24 mouse cellular contexts compared by ENCODE assay signal in genomic region chr15:96960343-96960742, GRCm38 (mm10).
A peak's percentile ranks its signal among the peaks of the same experiment; 100 is the strongest.
DNase-seq lines count a peak whose midpoint lies in the region; ATAC-seq lines count a peak whose summit lies in the region.
"Had no signal": no experiment of that assay in that cellular context is flagged by ENCODE, and none has a peak within 500 bp of the region (broad histone marks: within the 10 kb centered on the region; RNA-seq: fewer than 3 reads in every experiment).

No protein-coding gene starts in this region.

- ATAC-seq in heart, embryonic 15.5 days (replicated peaks; ENCODE audit: insufficient number of reproducible peaks, insufficient read depth, low FRiP score, low read depth): no peak
- no peak for ATAC-seq in megakaryocyte, adult 5-6 weeks (ENCODE audit: poor library complexity, severe bottlenecking)
- ATAC-seq: activated CD4-positive, CD25-positive, alpha-beta regulatory T cell, adult 4 months; CD4-positive, CD25-positive, alpha-beta regulatory T cell, adult 4 months; forebrain, embryonic 13.5 days; forebrain, embryonic 16.5 days; intestine, postnatal 0 days had no signal

- no peaks in the 10 kb centered on the region for H3K27me3 ChIP-seq in heart, embryonic 15.5 days
- H3K27me3 ChIP-seq in heart, embryonic 10.5 days (ENCODE audit: insufficient read depth, poor library complexity, severe bottlenecking): no peaks in the 10 kb centered on the region
- no peaks in the 10 kb centered on the region for H3K27me3 ChIP-seq in megakaryocyte, embryonic 14.5 days (replicated peaks)
- H3K27me3 ChIP-seq: embryonic facial prominence, embryonic 13.5 days; forebrain, embryonic 13.5 days; hindbrain, embryonic 12.5 days; hindbrain, embryonic 15.5 days had no signal

- no peaks in the 10 kb centered on the region for H3K36me3 ChIP-seq in heart, embryonic 15.5 days
- H3K36me3 ChIP-seq in heart, embryonic 10.5 days: no peaks in the 10 kb centered on the region
- H3K36me3 ChIP-seq in megakaryocyte, embryonic 14.5 days (replicated peaks; ENCODE audit: low read length): no peaks in the 10 kb centered on the region
- H3K36me3 ChIP-seq: embryonic facial prominence, embryonic 13.5 days; forebrain, embryonic 10.5 days; hindbrain, embryonic 12.5 days; hindbrain, embryonic 15.5 days had no signal

- peaks cover 8% of the 10 kb centered on the region; the same call in 1 of the 2 replicates for H3K4me1 ChIP-seq in heart, embryonic 15.5 days (replicated peaks)
- H3K4me1 ChIP-seq in heart, embryonic 10.5 days: no peaks in the 10 kb centered on the region
- H3K4me1 ChIP-seq in megakaryocyte, embryonic 14.5 days: no peaks in the 10 kb centered on the region
- H3K4me1 ChIP-seq: forebrain, embryonic 10.5 days; forebrain, embryonic 13.5 days; hindbrain, embryonic 12.5 days; hindbrain, embryonic 15.5 days had no signal

- no peak overlapping the region for H3K9ac ChIP-seq in heart, embryonic 15.5 days
- H3K9ac ChIP-seq: embryonic facial prominence, embryonic 13.5 days; forebrain, embryonic 13.5 days; hindbrain, embryonic 12.5 days; hindbrain, embryonic 15.5 days had no signal

- DNase-seq in heart, embryonic 10.5 days (ENCODE audit: low spot score): no peak
- peak; percentile 76 for DNase-seq in brain, adult 2 months (ENCODE audit: low read depth, low spot score)
- DNase-seq in gastrocnemius, adult 8-10 months (ENCODE audit: low spot score in 2 of 2): no peak
- DNase-seq: adrenal gland, adult 8-10 months; adrenal gland, postnatal 25 days; cerebellum, adult 2 months; cerebellum, adult 9-11 months; cerebellum, postnatal 25 days; gastrocnemius, postnatal 10 days; gastrocnemius, postnatal 36 days; heart, adult 2 months had no signal

- 0 out of 2 replicates have a peak overlapping the region, but pooled peaks have one; percentile 18 for H3K4me2 ChIP-seq in heart, embryonic 15.5 days
- H3K4me2 ChIP-seq: embryonic facial prominence, embryonic 13.5 days; forebrain, embryonic 13.5 days; heart, embryonic 11.5 days; hindbrain, embryonic 12.5 days; hindbrain, embryonic 15.5 days had no signal

- no peaks in the 10 kb centered on the region for H3K9me3 ChIP-seq in heart, embryonic 15.5 days (replicated peaks)
- no peaks in the 10 kb centered on the region for H3K9me3 ChIP-seq in heart, embryonic 10.5 days
- peaks cover 9% of the 10 kb centered on the region for H3K9me3 ChIP-seq in megakaryocyte, embryonic 14.5 days
- H3K9me3 ChIP-seq: embryonic facial prominence, embryonic 13.5 days; forebrain, embryonic 10.5 days; hindbrain, embryonic 15.5 days had no signal

- WGBS in heart, embryonic 15.5 days: 76% methylated on average over 11 of the region's 11 CpGs
- WGBS in heart, embryonic 10.5 days: 91% methylated on average over 11 of the region's 11 CpGs

- no peak overlapping the region for H3K4me3 ChIP-seq in heart, embryonic 15.5 days
- no peak overlapping the region for H3K4me3 ChIP-seq in heart, embryonic 10.5 days
- peak overlapping the region; percentile 38 for H3K4me3 ChIP-seq in megakaryocyte, embryonic 14.5 days (replicated peaks)
- H3K4me3 ChIP-seq: embryonic facial prominence, embryonic 13.5 days; forebrain, embryonic 10.5 days; forebrain, embryonic 13.5 days; heart, adult 2 months; hindbrain, embryonic 12.5 days; hindbrain, embryonic 15.5 days had no signal

- H3K27ac ChIP-seq in heart, embryonic 15.5 days: peak overlapping the region; percentile 40; the same call in 1 of the 2 replicates
- H3K27ac ChIP-seq in heart, embryonic 10.5 days: no peak overlapping the region
- H3K27ac ChIP-seq: embryonic facial prominence, embryonic 13.5 days; forebrain, embryonic 10.5 days; forebrain, embryonic 13.5 days; heart, adult 2 months; hindbrain, embryonic 12.5 days; hindbrain, embryonic 15.5 days had no signal
